8 mouse cellular contexts compared by ENCODE assay signal in genomic region chr14:16364161-16364831, GRCm38 (mm10). TPM values are rescaled to one million over a fixed set of nuclear protein-coding genes. Genes with fewer than 3 reads are reported as not detected.
DNase-seq lines count a peak whose midpoint lies in the region; ATAC-seq and TF ChIP-seq lines count a peak whose summit lies in the region.

No protein-coding gene starts in this region.

- peak overlapping the region; percentile 82 for H3K4me3 ChIP-seq in forebrain, postnatal 0 days (ENCODE audit: low read depth, low read length)
- H3K4me3 ChIP-seq in hindbrain, embryonic 10.5 days: peak overlapping the region; percentile 95

- peak overlapping the region; percentile 99 for H3K9ac ChIP-seq in forebrain, postnatal 0 days

- peaks cover 11% of the 10 kb centered on the region; the same call in 1 of the 2 replicates for H3K4me1 ChIP-seq in forebrain, postnatal 0 days (ENCODE audit: insufficient read depth)
- H3K4me1 ChIP-seq in hindbrain, embryonic 10.5 days (replicated peaks): peaks cover 26% of the 10 kb centered on the region

- DNase-seq in Patski (ENCODE audit: low read depth, low spot score): no peak
- peak; percentile 69 for DNase-seq in forebrain, postnatal 0 days
- peak; percentile 36 for DNase-seq in hindbrain, embryonic 10.5 days (ENCODE audit: low spot score)
- DNase-seq in layer of hippocampus, adult 8-10 months (ENCODE audit: low spot score in 2 of 2): peak; percentile 28 to 38
- peak; percentile 74 for DNase-seq in lung, postnatal 10 days
- peak; percentile 66 for DNase-seq in retina, postnatal 1 day

- no peaks in the 10 kb centered on the region for H3K27me3 ChIP-seq in Patski
- no peaks in the 10 kb centered on the region for H3K27me3 ChIP-seq in forebrain, postnatal 0 days (ENCODE audit: insufficient read depth, low read length)
- no peaks in the 10 kb centered on the region for H3K27me3 ChIP-seq in hindbrain, embryonic 10.5 days (ENCODE audit: insufficient read depth, poor library complexity, severe bottlenecking)

- ATAC-seq in Patski: peak; percentile 36
- peak; percentile 16; the same call in 1 of the 2 replicates for ATAC-seq in cerebellum, adult (ENCODE audit: insufficient number of reproducible peaks, low FRiP score, low TSS enrichment)
- peak; percentile 49 for ATAC-seq in forebrain, postnatal 0 days
- ATAC-seq in erythroid progenitor cell, adult 5-6 weeks (replicated peaks; ENCODE audit: low FRiP score, poor library complexity, severe bottlenecking): no peak

- H3K36me3 ChIP-seq in forebrain, postnatal 0 days (ENCODE audit: insufficient read depth): no peaks in the 10 kb centered on the region
- peaks cover under 1% of the 10 kb centered on the region for H3K36me3 ChIP-seq in hindbrain, embryonic 10.5 days

- POLR2A ChIA-PET in Patski (lab: Charles Lee): interaction anchor here (0.8 to 1.2 kb wide), 4 partner anchors 30 to 120 kb away, joined by 3 read pairs; no protein-coding TSS in a partner anchor

- TF ChIP-seq CTCF in Patski (IDR thresholded peaks at IDR 0.05): no peak
- TF ChIP-seq CTCF in forebrain, postnatal 0 days (IDR thresholded peaks at IDR 0.05; ENCODE audit: low read depth): no peak

- H3K9me3 ChIP-seq in forebrain, postnatal 0 days (ENCODE audit: low read length): no peaks in the 10 kb centered on the region
- H3K9me3 ChIP-seq in hindbrain, embryonic 10.5 days: no peaks in the 10 kb centered on the region

- CTCF ChIA-PET in Patski (lab: Charles Lee): interaction anchor here (1.7 to 1.9 kb wide), 2 partner anchors 16 to 52 kb away, joined by 5 to 9 read pairs; no protein-coding TSS in a partner anchor

- peak overlapping the region; percentile 98 for H3K27ac ChIP-seq in forebrain, postnatal 0 days (ENCODE audit: low read depth, low read length)
- peak overlapping the region; percentile 99 for H3K27ac ChIP-seq in hindbrain, embryonic 10.5 days

- peak overlapping the region; percentile 82 for H3K4me2 ChIP-seq in forebrain, postnatal 0 days (ENCODE audit: low read depth)

- WGBS in forebrain, postnatal 0 days: under 1% methylated on average over 22 of the region's 32 CpGs
- under 1% methylated on average over 26 of the region's 32 CpGs for WGBS in hindbrain, embryonic 10.5 days

- in situ Hi-C loops in Patski (cut with MboI; ENCODE audit: low pct_unique_long_range_greater_than_20kb): no loop called here

RNA-seq across cellular contexts. Expression of gene Top2b, which starts 0.7 kb away (rescaled TPM):
- polyA plus RNA-seq in Patski (2021): 99.5 TPM
- 173 and 198 TPM in 2 replicates for total RNA-seq in forebrain, postnatal 0 days (2014; rRNA removed)
- 45.0 and 52.8 TPM in 2 replicates for polyA plus RNA-seq in forebrain, postnatal 0 days (2015; fragmentation: Nextera tagmentation; extraction: Ambion mirVana)
- polyA plus RNA-seq in hindbrain, embryonic 10.5 days (2016; fragmentation: Nextera tagmentation; extraction: Ambion mirVana): 54.7 and 72.0 TPM in 2 replicates
- 10 to 100 TPM; 79.9 to 96.9 (median 82.7) TPM for total RNA-seq in layer of hippocampus, adult 8-10 months (2022)
- 44.7 and 55.3 TPM in 2 replicates for total RNA-seq in erythroid progenitor cell, adult 5-6 weeks (2015; ENCODE audit: low replicate concordance)
- total RNA-seq in erythroid progenitor cell, adult 5-6 weeks (2017; ENCODE audit: low replicate concordance): 84.9 and 133 TPM in 2 replicates
